Mouse (Mus musculus): ENCODE measurements at regions not wholly inside any gene's neighbourhood (a gene's known extent, or its start where the extent isn't known, plus 50 kb on each side); places are given as distances from the start of the nearest gene placed in this dataset.

- no peak overlapping the region for H3K27ac ChIP-seq (ENCODE audit: low read length)
- H3K4me1 ChIP-seq (ENCODE audit: control insufficient read depth, insufficient read depth, low read length): no peaks in the 10 kb centered on the region
- H3K9ac ChIP-seq (replicated peaks; ENCODE audit: low read depth, low read length): no peak overlapping the region
- no peak for ATAC-seq (ENCODE audit: insufficient number of reproducible peaks, insufficient read depth, low FRiP score, low read depth)
- H3K9me3 ChIP-seq (ENCODE audit: control insufficient read depth, low read depth, low read length): no peaks in the 10 kb centered on the region
- no peaks in the 10 kb centered on the region for H3K36me3 ChIP-seq (ENCODE audit: control insufficient read depth, insufficient read depth, low read length)
- H3K27me3 ChIP-seq (ENCODE audit: control insufficient read depth, insufficient read depth, low read length): no peaks in the 10 kb centered on the region
- H3K4me2 ChIP-seq (replicated peaks; ENCODE audit: low read depth, low read length): no peak overlapping the region
- H3K4me3 ChIP-seq (ENCODE audit: low read depth, low read length): no peak overlapping the region
- WGBS: 67% methylated on average over 4 of the region's 4 CpGs
Measured at GRCm38 (mm10) chr6:141023501-141023900, 225.6 kb upstream of the Pde3a start.

DNA sequence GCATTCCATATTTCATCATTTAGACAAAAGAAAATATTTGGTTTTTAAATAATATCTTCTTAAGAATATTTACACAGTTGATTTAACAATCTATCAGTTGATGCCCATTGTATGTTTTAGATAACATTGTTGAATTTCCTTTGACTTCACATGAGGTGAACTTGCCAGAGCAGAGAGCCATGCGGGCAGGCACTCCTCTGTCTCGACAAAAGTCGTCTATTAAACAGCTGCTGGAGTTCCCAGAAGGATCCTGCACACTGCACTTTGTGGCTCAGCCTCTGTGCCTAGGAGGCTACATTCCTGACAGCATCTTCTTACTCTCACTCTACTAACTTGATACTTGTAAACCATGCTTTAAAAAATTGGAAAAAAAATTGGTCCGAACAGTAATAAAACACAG lies 221.7 kb upstream of the Pde3a start:
- 0 out of 2 replicates have a peak, but pooled peaks cover 4% of the 10 kb centered on the region for H3K27me3 ChIP-seq (ENCODE audit: control insufficient read depth, insufficient read depth, low read length)
- peak; percentile 61; the same call in 1 of the 2 replicates for ATAC-seq (ENCODE audit: insufficient number of reproducible peaks, insufficient read depth, low FRiP score, low read depth)

GRCm38 (mm10) chr6:141027787-141028186 lies 221.3 kb upstream of the Pde3a start:
- no peaks in the 10 kb centered on the region for H3K4me1 ChIP-seq (ENCODE audit: control insufficient read depth, insufficient read depth, low read length)
- ATAC-seq (ENCODE audit: insufficient number of reproducible peaks, insufficient read depth, low FRiP score, low read depth): no peak
- 84% methylated on average over 5 of the region's 5 CpGs for WGBS
- H3K9ac ChIP-seq (replicated peaks; ENCODE audit: low read depth, low read length): no peak overlapping the region
- H3K36me3 ChIP-seq (ENCODE audit: control insufficient read depth, insufficient read depth, low read length): no peaks in the 10 kb centered on the region
- H3K27me3 ChIP-seq (ENCODE audit: control insufficient read depth, insufficient read depth, low read length): 0 out of 2 replicates have a peak, but pooled peaks cover 4% of the 10 kb centered on the region
- no peak overlapping the region for H3K4me2 ChIP-seq (replicated peaks; ENCODE audit: low read depth, low read length)
- H3K4me3 ChIP-seq (ENCODE audit: low read depth, low read length): no peak overlapping the region
- no peaks in the 10 kb centered on the region for H3K9me3 ChIP-seq (ENCODE audit: control insufficient read depth, low read depth, low read length)
- no peak overlapping the region for H3K27ac ChIP-seq (ENCODE audit: low read length)

More for the DNA sequence above, 221.7 kb upstream of the Pde3a start:
- H3K27ac ChIP-seq (ENCODE audit: low read length): no peak overlapping the region
- H3K4me2 ChIP-seq (replicated peaks; ENCODE audit: low read depth, low read length): no peak overlapping the region
- no peak overlapping the region for H3K9ac ChIP-seq (replicated peaks; ENCODE audit: low read depth, low read length)
- no peak overlapping the region for H3K4me3 ChIP-seq (ENCODE audit: low read depth, low read length)
- H3K36me3 ChIP-seq (ENCODE audit: control insufficient read depth, insufficient read depth, low read length): no peaks in the 10 kb centered on the region
- no peaks in the 10 kb centered on the region for H3K4me1 ChIP-seq (ENCODE audit: control insufficient read depth, insufficient read depth, low read length)
- H3K9me3 ChIP-seq (ENCODE audit: control insufficient read depth, low read depth, low read length): no peaks in the 10 kb centered on the region
- 34% methylated on average over 4 of the region's 4 CpGs for WGBS

GRCm38 (mm10) chr6:141034824-141035223 lies 214.2 kb upstream of the Pde3a start:
- H3K4me1 ChIP-seq (ENCODE audit: control insufficient read depth, insufficient read depth, low read length): no peaks in the 10 kb centered on the region
- no peak overlapping the region for H3K9ac ChIP-seq (replicated peaks; ENCODE audit: low read depth, low read length)
- WGBS: 61% methylated on average over 5 of the region's 5 CpGs
- H3K27me3 ChIP-seq (ENCODE audit: control insufficient read depth, insufficient read depth, low read length): 0 out of 2 replicates have a peak, but pooled peaks cover 2% of the 10 kb centered on the region
- H3K36me3 ChIP-seq (ENCODE audit: control insufficient read depth, insufficient read depth, low read length): no peaks in the 10 kb centered on the region
- no peak for ATAC-seq (ENCODE audit: insufficient number of reproducible peaks, insufficient read depth, low FRiP score, low read depth)
- no peaks in the 10 kb centered on the region for H3K9me3 ChIP-seq (ENCODE audit: control insufficient read depth, low read depth, low read length)
- H3K27ac ChIP-seq (ENCODE audit: low read length): no peak overlapping the region
- H3K4me2 ChIP-seq (replicated peaks; ENCODE audit: low read depth, low read length): no peak overlapping the region
- no peak overlapping the region for H3K4me3 ChIP-seq (ENCODE audit: low read depth, low read length)

DNA sequence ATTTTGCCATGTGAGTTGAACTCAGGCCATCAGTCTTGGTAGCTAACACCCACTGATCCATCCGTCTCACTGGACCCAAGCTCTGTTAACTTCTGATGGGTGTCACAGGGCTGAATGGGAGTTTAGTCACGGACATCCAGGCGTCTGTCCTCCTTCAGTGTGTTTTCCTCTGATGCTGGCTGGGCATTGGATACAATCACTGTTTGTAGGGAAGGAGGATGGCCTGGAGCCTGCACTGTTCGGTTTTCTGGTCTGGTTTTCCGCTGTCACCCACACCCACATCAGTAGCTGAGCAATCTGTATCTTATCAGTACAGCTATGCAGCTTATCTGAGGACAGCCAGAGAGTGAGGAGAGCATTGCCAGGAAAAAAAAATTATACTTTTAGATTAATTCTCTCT lies 207.7 kb upstream of the Pde3a start:
- Histone ChIP-seq H3K9ac (replicated peaks; ENCODE audit: low read depth, low read length) (no peak overlapping the region), H3K4me2 (replicated peaks; ENCODE audit: low read depth, low read length) (no peak overlapping the region), H3K27ac (ENCODE audit: low read length) (peak overlapping the region; percentile 3; the same call in 1 of the 2 replicates), H3K9me3 (ENCODE audit: control insufficient read depth, low read depth, low read length) (no peaks in the 10 kb centered on the region), H3K36me3 (ENCODE audit: control insufficient read depth, insufficient read depth, low read length) (no peaks in the 10 kb centered on the region), H3K4me1 (ENCODE audit: control insufficient read depth, insufficient read depth, low read length) (peaks cover 3% of the 10 kb centered on the region; the same call in 1 of the 2 replicates), H3K27me3 (ENCODE audit: control insufficient read depth, insufficient read depth, low read length) (no peaks in the 10 kb centered on the region), H3K4me3 (ENCODE audit: low read depth, low read length) (no peak overlapping the region)
- WGBS: 56% methylated on average over 5 of the region's 5 CpGs
- ATAC-seq (ENCODE audit: insufficient number of reproducible peaks, insufficient read depth, low FRiP score, low read depth): no peak

- Histone ChIP-seq H3K4me2 (replicated peaks; ENCODE audit: low read depth, low read length) (no peak overlapping the region), H3K36me3 (ENCODE audit: control insufficient read depth, insufficient read depth, low read length) (no peaks in the 10 kb centered on the region), H3K4me1 (ENCODE audit: control insufficient read depth, insufficient read depth, low read length) (peaks cover 3% of the 10 kb centered on the region; the same call in 1 of the 2 replicates), H3K9ac (replicated peaks; ENCODE audit: low read depth, low read length) (no peak overlapping the region), H3K27me3 (ENCODE audit: control insufficient read depth, insufficient read depth, low read length) (no peaks in the 10 kb centered on the region), H3K9me3 (ENCODE audit: control insufficient read depth, low read depth, low read length) (no peaks in the 10 kb centered on the region), H3K4me3 (ENCODE audit: low read depth, low read length) (no peak overlapping the region), H3K27ac (ENCODE audit: low read length) (peak overlapping the region; percentile 70; the same call in 1 of the 2 replicates)
- ATAC-seq (ENCODE audit: insufficient number of reproducible peaks, insufficient read depth, low FRiP score, low read depth): peak; percentile 78; the same call in 1 of the 2 replicates
- 41% methylated on average over 16 of the region's 16 CpGs for WGBS
Measured at GRCm38 (mm10) chr6:141041781-141042625, 207.1 kb upstream of the Pde3a start.

GRCm38 (mm10) chr6:141048271-141048670 lies 200.8 kb upstream of the Pde3a start:
- Histone ChIP-seq H3K9ac (replicated peaks; ENCODE audit: low read depth, low read length) (no peak overlapping the region), H3K4me1 (ENCODE audit: control insufficient read depth, insufficient read depth, low read length) (no peaks in the 10 kb centered on the region), H3K27me3 (ENCODE audit: control insufficient read depth, insufficient read depth, low read length) (no peaks in the 10 kb centered on the region), H3K27ac (ENCODE audit: low read length) (no peak overlapping the region), H3K4me3 (ENCODE audit: low read depth, low read length) (no peak overlapping the region), H3K4me2 (replicated peaks; ENCODE audit: low read depth, low read length) (no peak overlapping the region), H3K9me3 (ENCODE audit: control insufficient read depth, low read depth, low read length) (no peaks in the 10 kb centered on the region), H3K36me3 (ENCODE audit: control insufficient read depth, insufficient read depth, low read length) (no peaks in the 10 kb centered on the region)
- no peak for ATAC-seq (ENCODE audit: insufficient number of reproducible peaks, insufficient read depth, low FRiP score, low read depth)
- 94% methylated on average over 2 of the region's 2 CpGs for WGBS

DNA sequence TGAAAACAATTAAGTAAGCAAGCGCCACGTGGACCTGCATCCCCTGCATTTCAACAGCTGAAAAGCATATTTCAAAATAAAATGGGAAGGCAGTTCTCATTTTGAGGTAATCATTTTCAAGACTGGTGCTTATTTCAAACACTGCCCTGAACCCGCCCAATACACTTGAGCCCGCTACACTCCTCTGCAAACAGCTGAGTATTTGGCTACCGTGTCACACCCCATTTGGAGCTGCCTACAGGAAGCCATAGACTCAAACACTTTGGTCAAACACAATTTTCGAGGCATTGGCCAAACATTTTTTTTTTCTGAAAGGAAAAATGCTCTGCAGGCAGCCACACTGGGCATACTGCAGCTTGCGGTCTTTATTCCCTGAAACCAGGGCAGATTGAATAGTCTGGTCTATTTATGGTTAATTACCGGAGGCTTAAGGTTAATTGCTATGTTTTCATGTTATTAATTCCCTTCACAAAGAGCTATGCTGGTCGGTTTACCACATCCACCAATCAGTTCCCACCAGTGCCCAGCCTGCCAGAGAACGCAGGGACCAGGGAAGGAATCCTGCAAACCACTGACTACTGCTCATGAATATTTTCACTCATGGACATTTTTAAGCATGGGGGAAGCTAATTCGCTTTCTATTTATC lies 198.9 kb upstream of the Pde3a start:
- ATAC-seq (ENCODE audit: insufficient number of reproducible peaks, insufficient read depth, low FRiP score, low read depth): no peak
- no peak overlapping the region for H3K4me2 ChIP-seq (replicated peaks; ENCODE audit: low read depth, low read length)

More for the DNA sequence above, 198.9 kb upstream of the Pde3a start:
- no peaks in the 10 kb centered on the region for H3K36me3 ChIP-seq (ENCODE audit: control insufficient read depth, insufficient read depth, low read length)
- no peak overlapping the region for H3K4me3 ChIP-seq (ENCODE audit: low read depth, low read length)
- 63% methylated on average over 11 of the region's 11 CpGs for WGBS
- no peaks in the 10 kb centered on the region for H3K9me3 ChIP-seq (ENCODE audit: control insufficient read depth, low read depth, low read length)
- H3K27me3 ChIP-seq (ENCODE audit: control insufficient read depth, insufficient read depth, low read length): no peaks in the 10 kb centered on the region
- no peak overlapping the region for H3K9ac ChIP-seq (replicated peaks; ENCODE audit: low read depth, low read length)
- H3K27ac ChIP-seq (ENCODE audit: low read length): no peak overlapping the region
- no peaks in the 10 kb centered on the region for H3K4me1 ChIP-seq (ENCODE audit: control insufficient read depth, insufficient read depth, low read length)
